Mouse (Mus musculus) embryonic facial prominence, embryonic 12.5 days (tissue): ENCODE measurements at regions not wholly inside any gene's neighbourhood (a gene's known extent, or its start where the extent isn't known, plus 50 kb on each side); places are given as distances from the start of the nearest gene placed in this dataset.

ENCODE experiments used
- ATAC-seq: fragments of 200-750 bp; cut with Nextera tagmentation; 2 replicates; pipeline ENCODE4 v1.8.0; 2017; ENCODE audit not compliant: insufficient number of reproducible peaks, insufficient read depth, low FRiP score, low TSS enrichment
- H3K27ac ChIP-seq: fragments of 300-500 bp; sonication (generic); 2 replicates; pipeline ENCODE4 v1.5.1; 2016; ENCODE audit warnings: mild to moderate bottlenecking
- H3K27me3 ChIP-seq: fragments of 300-500 bp; sonication (generic); 2 replicates; pipeline ENCODE4 v1.6.1; 2016; ENCODE audit warnings: mild to moderate bottlenecking, moderate library complexity
- H3K36me3 ChIP-seq: fragments of 300-500 bp; sonication (generic); 2 replicates; pipeline ENCODE4 v1.6.1; 2016; ENCODE audit warnings: mild to moderate bottlenecking
- H3K4me1 ChIP-seq: fragments of 300-500 bp; sonication (generic); 2 replicates; pipeline ENCODE4 v1.6.1; 2016
- H3K4me2 ChIP-seq: fragments of 300-500 bp; sonication (generic); replicated peaks from 2 replicates; pipeline ENCODE4 v1.6.1; 2016; ENCODE audit warnings: mild to moderate bottlenecking, moderate library complexity
- H3K4me3 ChIP-seq: fragments of 300-500 bp; sonication (generic); 2 replicates; pipeline ENCODE4 v1.5.1; 2016; ENCODE audit warnings: mild to moderate bottlenecking
- H3K9ac ChIP-seq: fragments of 300-500 bp; sonication (generic); 2 replicates; pipeline ENCODE4 v1.6.1; 2016; ENCODE audit warnings: mild to moderate bottlenecking, moderate library complexity
- H3K9me3 ChIP-seq: fragments of 300-500 bp; sonication (generic); 2 replicates; pipeline ENCODE4 v1.6.1; 2016; ENCODE audit warnings: mild to moderate bottlenecking, moderate library complexity
- WGBS: fragments of 180-500 bp; shearing (Covaris S2); methylation state at CpG from one replicate; pipeline ENCODE4 v1.1.7; 2016; 5-methylcytosine and 5-hydroxymethylcytosine counted together

- Histone ChIP-seq H3K9ac (no peak overlapping the region), H3K36me3 (no peaks in the 10 kb centered on the region), H3K27ac (no peak overlapping the region), H3K27me3 (no peaks in the 10 kb centered on the region), H3K9me3 (no peaks in the 10 kb centered on the region), H3K4me2 (no peak overlapping the region), H3K4me1 (peaks cover 11% of the 10 kb centered on the region; the same call in 1 of the 2 replicates), H3K4me3 (no peak overlapping the region)
- ATAC-seq: no peak
- WGBS: 70% methylated on average over 1 of the region's 1 CpGs
Measured at GRCm38 (mm10) chr9:101408116-101408515, 156.5 kb upstream of the Ppp2r3a start.

- Histone ChIP-seq H3K36me3 (no peaks in the 10 kb centered on the region), H3K27me3 (no peaks in the 10 kb centered on the region), H3K4me1 (peaks cover 11% of the 10 kb centered on the region; the same call in 1 of the 2 replicates), H3K4me3 (no peak overlapping the region), H3K9me3 (no peaks in the 10 kb centered on the region), H3K4me2 (no peak overlapping the region), H3K27ac (no peak overlapping the region), H3K9ac (no peak overlapping the region)
- no peak for ATAC-seq
- 74% methylated on average over 5 of the region's 5 CpGs for WGBS
Measured at GRCm38 (mm10) chr9:101407141-101407540, 155.5 kb upstream of the Ppp2r3a start.

- Histone ChIP-seq H3K36me3 (no peaks in the 10 kb centered on the region), H3K27me3 (no peaks in the 10 kb centered on the region), H3K4me3 (no peak overlapping the region), H3K4me1 (peaks cover 7% of the 10 kb centered on the region; the same call in 1 of the 2 replicates), H3K9me3 (no peaks in the 10 kb centered on the region), H3K9ac (no peak overlapping the region), H3K4me2 (no peak overlapping the region), H3K27ac (no peak overlapping the region)
- 60% methylated on average over 13 of the region's 13 CpGs for WGBS
- no peak for ATAC-seq
Measured at GRCm38 (mm10) chr9:101404441-101405081, 153.0 kb upstream of the Ppp2r3a start.

- H3K4me1 ChIP-seq: peaks cover 4% of the 10 kb centered on the region; the same call in 1 of the 2 replicates
- no peak overlapping the region for H3K4me2 ChIP-seq
- no peak overlapping the region for H3K4me3 ChIP-seq
- no peaks in the 10 kb centered on the region for H3K9me3 ChIP-seq
- no peaks in the 10 kb centered on the region for H3K36me3 ChIP-seq
- H3K27me3 ChIP-seq: no peaks in the 10 kb centered on the region
- H3K27ac ChIP-seq: no peak overlapping the region
- no peak for ATAC-seq
- H3K9ac ChIP-seq: no peak overlapping the region
- whole genome bisulfite sequencing: 68% methylated on average over 3 of the region's 3 CpGs
Measured at GRCm38 (mm10) chr9:101404034-101404433, 152.4 kb upstream of the Ppp2r3a start.

- H3K9me3 ChIP-seq: no peaks in the 10 kb centered on the region
- H3K27me3 ChIP-seq: no peaks in the 10 kb centered on the region
- 76% methylated on average over 9 of the region's 9 CpGs for WGBS
- H3K36me3 ChIP-seq: no peaks in the 10 kb centered on the region
- no peak overlapping the region for H3K4me3 ChIP-seq
- no peak overlapping the region for H3K4me2 ChIP-seq
- H3K9ac ChIP-seq: no peak overlapping the region
- ATAC-seq: no peak
- H3K4me1 ChIP-seq: peaks cover 4% of the 10 kb centered on the region; the same call in 1 of the 2 replicates
- no peak overlapping the region for H3K27ac ChIP-seq
Measured at GRCm38 (mm10) chr9:101402544-101403194, 151.1 kb upstream of the Ppp2r3a start.

- 85% methylated on average over 9 of the region's 9 CpGs for WGBS
Measured at GRCm38 (mm10) chr9:101401416-101401815, 149.8 kb upstream of the Ppp2r3a start.

GRCm38 (mm10) chr9:101398858-101399257, 147.3 kb upstream of the Ppp2r3a start:
- no peak overlapping the region for H3K4me2 ChIP-seq
- no peak overlapping the region for H3K9ac ChIP-seq
- no peak overlapping the region for H3K27ac ChIP-seq
- no peaks in the 10 kb centered on the region for H3K4me1 ChIP-seq
- no peak for ATAC-seq
- no peaks in the 10 kb centered on the region for H3K36me3 ChIP-seq
- 78% methylated on average over 3 of the region's 3 CpGs for WGBS
- H3K9me3 ChIP-seq: no peaks in the 10 kb centered on the region
- no peak overlapping the region for H3K4me3 ChIP-seq
- H3K27me3 ChIP-seq: no peaks in the 10 kb centered on the region

More at GRCm38 (mm10) chr9:101401416-101401815, 149.8 kb upstream of the Ppp2r3a start:
- peaks cover 4% of the 10 kb centered on the region; the same call in 1 of the 2 replicates for H3K4me1 ChIP-seq
- no peak overlapping the region for H3K27ac ChIP-seq
- no peak overlapping the region for H3K4me2 ChIP-seq
- H3K4me3 ChIP-seq: no peak overlapping the region
- no peaks in the 10 kb centered on the region for H3K9me3 ChIP-seq
- no peak for ATAC-seq
- no peaks in the 10 kb centered on the region for H3K36me3 ChIP-seq
- H3K27me3 ChIP-seq: no peaks in the 10 kb centered on the region
- no peak overlapping the region for H3K9ac ChIP-seq

- Histone ChIP-seq H3K27me3 (no peaks in the 10 kb centered on the region), H3K4me1 (no peaks in the 10 kb centered on the region), H3K27ac (no peak overlapping the region), H3K4me2 (no peak overlapping the region), H3K9me3 (no peaks in the 10 kb centered on the region), H3K36me3 (no peaks in the 10 kb centered on the region), H3K4me3 (no peak overlapping the region), H3K9ac (no peak overlapping the region)
- WGBS: 61% methylated on average over 2 of the region's 2 CpGs
- ATAC-seq: no peak
Measured at GRCm38 (mm10) chr9:101369380-101369779, 117.8 kb upstream of the Ppp2r3a start.

- Histone ChIP-seq H3K27me3 (no peaks in the 10 kb centered on the region), H3K9ac (no peak overlapping the region), H3K27ac (no peak overlapping the region), H3K4me3 (no peak overlapping the region), H3K36me3 (no peaks in the 10 kb centered on the region), H3K9me3 (no peaks in the 10 kb centered on the region), H3K4me1 (no peaks in the 10 kb centered on the region), H3K4me2 (no peak overlapping the region)
- no peak for ATAC-seq
- 68% methylated on average over 6 of the region's 6 CpGs for WGBS
Measured at GRCm38 (mm10) chr9:101356607-101357006, 105.0 kb upstream of the Ppp2r3a start.

GRCm38 (mm10) chr9:101348771-101349170, 97.2 kb upstream of the Ppp2r3a start:
- no peak overlapping the region for H3K4me2 ChIP-seq
- 93% methylated on average over 4 of the region's 4 CpGs for WGBS
- no peak overlapping the region for H3K4me3 ChIP-seq
- ATAC-seq: no peak
- H3K27ac ChIP-seq: no peak overlapping the region
- no peaks in the 10 kb centered on the region for H3K36me3 ChIP-seq
- H3K4me1 ChIP-seq: no peaks in the 10 kb centered on the region
- no peaks in the 10 kb centered on the region for H3K27me3 ChIP-seq
- no peak overlapping the region for H3K9ac ChIP-seq
- no peaks in the 10 kb centered on the region for H3K9me3 ChIP-seq

GRCm38 (mm10) chr9:101342887-101343286, 91.3 kb upstream of the Ppp2r3a start:
- H3K9me3 ChIP-seq: no peaks in the 10 kb centered on the region
- no peak overlapping the region for H3K9ac ChIP-seq
- no peaks in the 10 kb centered on the region for H3K36me3 ChIP-seq
- no peak overlapping the region for H3K27ac ChIP-seq
- H3K4me3 ChIP-seq: no peak overlapping the region
- peaks cover 13% of the 10 kb centered on the region; the same call in 1 of the 2 replicates for H3K4me1 ChIP-seq
- no peaks in the 10 kb centered on the region for H3K27me3 ChIP-seq
- 73% methylated on average over 5 of the region's 5 CpGs for WGBS
- ATAC-seq: no peak
- no peak overlapping the region for H3K4me2 ChIP-seq

GRCm38 (mm10) chr9:101340796-101341465, 89.3 kb upstream of the Ppp2r3a start:
- H3K9ac ChIP-seq: no peak overlapping the region
- no peak overlapping the region for H3K4me3 ChIP-seq
- WGBS: 54% methylated on average over 11 of the region's 11 CpGs
- H3K4me1 ChIP-seq: peaks cover 13% of the 10 kb centered on the region; the same call in 1 of the 2 replicates
- H3K27me3 ChIP-seq: no peaks in the 10 kb centered on the region
- H3K36me3 ChIP-seq: no peaks in the 10 kb centered on the region
- ATAC-seq: no peak
- H3K9me3 ChIP-seq: no peaks in the 10 kb centered on the region
- H3K27ac ChIP-seq: no peak overlapping the region
- H3K4me2 ChIP-seq: no peak overlapping the region
